Mouse (Mus musculus): Measurements from ENCODE around the gene Hist1h2bk. TPM values are rescaled to one million over a fixed set of nuclear protein-coding genes. Genes with fewer than 3 reads are reported as not detected.
"Not testable (repeated sequence)": the region's sequence is repeated elsewhere in the genome, so short reads cannot be mapped to it uniquely, and the experiment has no call there.

Gene Hist1h2bk
- polyA plus RNA-seq, 1 experiment: 0.50 TPM

GRCm38 (mm10) chr13:22044432-22045155 lies 8.9 kb downstream of the Hist1h2bk start:
- H3K27ac ChIP-seq (ENCODE audit: insufficient read depth, low read length): no peak overlapping the region
- H3K4me1 ChIP-seq (ENCODE audit: control insufficient read depth, insufficient read depth, low read length): no peaks in the 10 kb centered on the region
- no peak for TF ChIP-seq POLR2A (IDR thresholded peaks at IDR 0.05; ENCODE audit: extremely low read depth, insufficient read depth, low read length)
- TF ChIP-seq CTCF (IDR thresholded peaks at IDR 0.05; ENCODE audit: extremely low read depth, insufficient read depth, low read length): no peak
- H3K4me3 ChIP-seq (ENCODE audit: insufficient read depth, low read length): no peak overlapping the region; the same call in 1 of the 2 replicates

GRCm38 (mm10) chr13:22045311-22045710 lies 9.6 kb downstream of the Hist1h2bk start:
- no peak for TF ChIP-seq CTCF (IDR thresholded peaks at IDR 0.05; ENCODE audit: extremely low read depth, insufficient read depth, low read length)
- TF ChIP-seq POLR2A (IDR thresholded peaks at IDR 0.05; ENCODE audit: extremely low read depth, insufficient read depth, low read length): no peak
- Histone ChIP-seq H3K4me3 (ENCODE audit: insufficient read depth, low read length) (no peak overlapping the region), H3K4me1 (ENCODE audit: control insufficient read depth, insufficient read depth, low read length) (no peaks in the 10 kb centered on the region), H3K27ac (ENCODE audit: insufficient read depth, low read length) (no peak overlapping the region)

- H3K4me3 ChIP-seq (ENCODE audit: insufficient read depth, low read length): no peak overlapping the region; the same call in 1 of the 2 replicates
- no peaks in the 10 kb centered on the region for H3K4me1 ChIP-seq (ENCODE audit: control insufficient read depth, insufficient read depth, low read length)
- no peak for TF ChIP-seq CTCF (IDR thresholded peaks at IDR 0.05; ENCODE audit: extremely low read depth, insufficient read depth, low read length)
- no peak for TF ChIP-seq POLR2A (IDR thresholded peaks at IDR 0.05; ENCODE audit: extremely low read depth, insufficient read depth, low read length)
- H3K27ac ChIP-seq (ENCODE audit: insufficient read depth, low read length): no peak overlapping the region
Observed at GRCm38 (mm10) chr13:22049041-22049440, 13.4 kb downstream of the Hist1h2bk start.

DNA sequence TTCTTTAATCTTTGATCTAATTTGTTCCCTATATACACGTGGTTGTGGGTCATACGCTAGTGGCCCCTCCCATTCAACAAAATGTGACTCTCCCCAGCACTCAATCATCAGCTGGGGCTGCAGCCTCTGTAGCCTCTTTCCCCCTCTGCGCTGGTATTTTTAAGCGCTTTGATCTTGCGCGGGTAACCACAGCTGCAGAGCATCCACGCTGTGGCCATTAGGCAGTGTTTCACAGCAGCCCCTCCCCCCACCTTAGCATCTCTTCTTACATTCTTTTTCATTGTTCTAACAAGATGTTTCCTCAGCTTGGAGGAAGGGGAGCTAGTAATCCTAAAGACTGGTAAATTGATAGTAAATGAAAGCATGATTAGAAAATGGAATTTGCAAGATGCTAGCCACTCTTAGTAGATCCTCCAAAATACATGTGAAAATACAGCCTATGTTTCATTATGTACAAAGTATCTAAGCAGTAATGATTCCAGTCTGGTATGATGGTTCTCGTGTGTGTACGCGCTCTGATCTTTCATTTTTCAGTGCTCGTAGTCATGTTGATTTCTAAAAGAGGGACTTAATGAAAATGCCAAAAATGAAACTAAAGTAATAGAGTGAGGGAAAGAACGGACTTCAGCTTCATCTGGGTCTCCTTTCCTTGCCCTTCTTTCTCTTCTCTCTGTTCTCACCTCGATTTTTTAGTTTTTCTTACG lies 14.2 kb downstream of the Hist1h2bk start:
- Histone ChIP-seq H3K4me3 (ENCODE audit: insufficient read depth, low read length) (peak overlapping the region; percentile 49), H3K27ac (ENCODE audit: insufficient read depth, low read length) (no peak overlapping the region), H3K4me1 (ENCODE audit: control insufficient read depth, insufficient read depth, low read length) (no peaks in the 10 kb centered on the region)
- TF ChIP-seq POLR2A (IDR thresholded peaks at IDR 0.05; ENCODE audit: extremely low read depth, insufficient read depth, low read length) (no peak), CTCF (IDR thresholded peaks at IDR 0.05; ENCODE audit: extremely low read depth, insufficient read depth, low read length) (no peak)

- Histone ChIP-seq H3K27ac (ENCODE audit: insufficient read depth, low read length) (no peak overlapping the region), H3K4me1 (ENCODE audit: control insufficient read depth, insufficient read depth, low read length) (no peaks in the 10 kb centered on the region), H3K4me3 (ENCODE audit: insufficient read depth, low read length) (peak overlapping the region; percentile 49)
- TF ChIP-seq POLR2A (IDR thresholded peaks at IDR 0.05; ENCODE audit: extremely low read depth, insufficient read depth, low read length) (no peak), CTCF (IDR thresholded peaks at IDR 0.05; ENCODE audit: extremely low read depth, insufficient read depth, low read length) (peak; percentile 21; the same call in 1 of the 2 replicates)
Observed at GRCm38 (mm10) chr13:22050591-22051522, 15.2 kb downstream of the Hist1h2bk start.

GRCm38 (mm10) chr13:22051523-22051859 lies 15.8 kb downstream of the Hist1h2bk start:
- no peaks in the 10 kb centered on the region for H3K4me1 ChIP-seq (ENCODE audit: control insufficient read depth, insufficient read depth, low read length)
- H3K27ac ChIP-seq (ENCODE audit: insufficient read depth, low read length): no peak overlapping the region
- H3K4me3 ChIP-seq (ENCODE audit: insufficient read depth, low read length): peak overlapping the region; percentile 49; the same call in 1 of the 2 replicates
- TF ChIP-seq CTCF (IDR thresholded peaks at IDR 0.05; ENCODE audit: extremely low read depth, insufficient read depth, low read length) (no peak), POLR2A (IDR thresholded peaks at IDR 0.05; ENCODE audit: extremely low read depth, insufficient read depth, low read length) (no peak)

- no peak overlapping the region for H3K4me3 ChIP-seq (ENCODE audit: insufficient read depth, low read length)
- TF ChIP-seq POLR2A (IDR thresholded peaks at IDR 0.05; ENCODE audit: extremely low read depth, insufficient read depth, low read length) (no peak), CTCF (IDR thresholded peaks at IDR 0.05; ENCODE audit: extremely low read depth, insufficient read depth, low read length) (no peak)
- H3K4me1 ChIP-seq (ENCODE audit: control insufficient read depth, insufficient read depth, low read length): no peaks in the 10 kb centered on the region
- no peak overlapping the region for H3K27ac ChIP-seq (ENCODE audit: insufficient read depth, low read length)
Observed at GRCm38 (mm10) chr13:22053754-22054153, 18.1 kb downstream of the Hist1h2bk start.

GRCm38 (mm10) chr13:22061422-22061821 lies 25.8 kb downstream of the Hist1h2bk start:
- no peaks in the 10 kb centered on the region for H3K4me1 ChIP-seq (ENCODE audit: control insufficient read depth, insufficient read depth, low read length)
- no peak overlapping the region for H3K27ac ChIP-seq (ENCODE audit: insufficient read depth, low read length)
- no peak for TF ChIP-seq CTCF (IDR thresholded peaks at IDR 0.05; ENCODE audit: extremely low read depth, insufficient read depth, low read length)
- H3K4me3 ChIP-seq (ENCODE audit: insufficient read depth, low read length): no peak overlapping the region

GRCm38 (mm10) chr13:22063468-22063867 lies 27.8 kb downstream of the Hist1h2bk start:
- TF ChIP-seq CTCF (IDR thresholded peaks at IDR 0.05; ENCODE audit: extremely low read depth, insufficient read depth, low read length) (no peak), POLR2A (IDR thresholded peaks at IDR 0.05; ENCODE audit: extremely low read depth, insufficient read depth, low read length) (no peak)

GRCm38 (mm10) chr13:22084140-22084539 lies 48.5 kb downstream of the Hist1h2bk start, which contains the start of gene Vmn1r188:
Gene Vmn1r188, plus strand, starts transcription at chr13:22084440.
- H3K27ac ChIP-seq (ENCODE audit: insufficient read depth, low read length); H3K4me3 ChIP-seq (ENCODE audit: insufficient read depth, low read length); H3K4me1 ChIP-seq (ENCODE audit: control insufficient read depth, insufficient read depth, low read length): not testable (repeated sequence)

More at GRCm38 (mm10) chr13:22063468-22063867, 27.8 kb downstream of the Hist1h2bk start:
- no peaks in the 10 kb centered on the region for H3K4me1 ChIP-seq (ENCODE audit: control insufficient read depth, insufficient read depth, low read length)
- H3K4me3 ChIP-seq (ENCODE audit: insufficient read depth, low read length): no peak overlapping the region
- H3K27ac ChIP-seq (ENCODE audit: insufficient read depth, low read length): no peak overlapping the region

All from cortical plate, adult 2 months (tissue).